Mouse (Mus musculus): Measurements from ENCODE around the gene Arpc5l.

DNA sequence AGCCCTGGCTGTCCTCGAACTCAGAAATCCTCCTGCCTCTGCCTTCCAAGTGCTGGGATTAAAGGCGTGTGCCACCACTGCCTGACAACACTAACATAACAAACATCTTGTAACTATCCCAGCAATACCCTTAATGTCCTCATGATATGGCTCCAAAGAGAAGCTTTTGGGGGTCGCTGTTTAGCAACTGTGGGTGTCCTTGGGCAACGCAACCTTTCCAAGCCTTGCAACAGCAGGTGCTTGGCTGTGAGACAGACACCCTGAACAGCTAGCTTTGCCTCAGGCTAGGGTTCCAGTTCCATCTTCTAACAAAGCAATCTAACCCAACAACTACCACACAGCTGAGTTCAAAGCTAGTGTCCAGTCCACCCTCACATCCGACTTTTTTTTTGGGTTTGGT, 1.6 kb upstream of the Arpc5l start:
- TF ChIP-seq CTCF (IDR thresholded peaks at IDR 0.05; ENCODE audit: extremely low read depth, insufficient read length, insufficient replicate concordance, low read depth, low read length) (no peak), POLR2A (IDR thresholded peaks at IDR 0.05; ENCODE audit: low read depth, low read length) (no peak)

Data from small intestine, adult 2 months (tissue).